Mouse (Mus musculus) stomach, postnatal 0 days (tissue): ENCODE results near the gene Pld3. TPM values are rescaled to one million over a fixed set of nuclear protein-coding genes. Genes with fewer than 3 reads are reported as not detected.

Experiments
- ATAC-seq: fragments of 200-750 bp; cut with Nextera tagmentation; 2 replicates; pipeline ENCODE4 v1.8.0; 2017; ENCODE audit not compliant: low FRiP score, low TSS enrichment
- DNase-seq: peaks from one replicate; pipeline ENCODE4 v3.0.0-alpha.2; 2016; ENCODE audit warnings: low spot score
- H3K27ac ChIP-seq: fragments of 300-500 bp; sonication (generic); replicated peaks from 2 replicates; pipeline ENCODE4 v1.5.1; 2014; ENCODE audit warnings: mild to moderate bottlenecking, control low read depth
- H3K27me3 ChIP-seq: fragments of 300-500 bp; sonication (generic); 2 replicates; pipeline ENCODE4 v1.6.1; 2014; ENCODE audit warnings: low read length; ENCODE audit not compliant: control insufficient read depth, insufficient read depth
- H3K36me3 ChIP-seq: fragments of 300-500 bp; sonication (generic); 2 replicates; pipeline ENCODE4 v1.6.1; 2014; ENCODE audit warnings: low read length, mixed read lengths; ENCODE audit not compliant: control insufficient read depth, insufficient read depth
- H3K4me1 ChIP-seq: fragments of 300-500 bp; sonication (generic); replicated peaks from 2 replicates; pipeline ENCODE4 v1.6.1; 2014; ENCODE audit warnings: antibody characterized with exemption; ENCODE audit not compliant: control insufficient read depth, insufficient read depth
- H3K4me2 ChIP-seq: fragments of 300-500 bp; sonication (generic); replicated peaks from 2 replicates; pipeline ENCODE4 v1.6.1; 2014; ENCODE audit warnings: low read depth, mild to moderate bottlenecking, control low read depth, moderate library complexity
- H3K4me3 ChIP-seq: fragments of 300-500 bp; sonication (generic); 2 replicates; pipeline ENCODE4 v1.5.1; 2014; ENCODE audit warnings: low read depth, low read length, control low read depth
- H3K9ac ChIP-seq: fragments of 300-500 bp; sonication (generic); 2 replicates; pipeline ENCODE4 v1.6.1; 2014; ENCODE audit warnings: mild to moderate bottlenecking, low read length, control low read depth, mixed read lengths
- H3K9me3 ChIP-seq: fragments of 300-500 bp; sonication (generic); 2 replicates; pipeline ENCODE4 v1.6.1; 2016; ENCODE audit warnings: low read length; ENCODE audit not compliant: control insufficient read depth
- CTCF ChIP-seq: IDR thresholded peaks from 2 replicates; pipeline ENCODE4 v1.5.1; 2016; ENCODE audit warnings: antibody characterized with exemption, low read depth, mild to moderate bottlenecking, moderate library complexity
- EP300 ChIP-seq: optimal IDR thresholded peaks from 2 replicates; pipeline ENCODE3; 2016; ENCODE audit warnings: antibody characterized with exemption
- WGBS: fragments of 180-500 bp; shearing (Covaris S2); extraction: QIAGEN DNeasy Blood & Tissue Kit; methylation state at CpG from one replicate; pipeline ENCODE4 v1.1.7; 2014; 5-methylcytosine and 5-hydroxymethylcytosine counted together
- polyA plus RNA-seq: library from polyadenylated mRNA; unstranded; fragments of >200 nt; fragmentation: Nextera tagmentation; extraction: Ambion mirVana; gene quantifications from 2 replicates; pipeline ENCODE4 v1.2.1, GENCODE M21; 2015

The Pld3 gene
- polyA plus RNA-seq, 1 experiment from 2014 or later: 117 TPM

DNA sequence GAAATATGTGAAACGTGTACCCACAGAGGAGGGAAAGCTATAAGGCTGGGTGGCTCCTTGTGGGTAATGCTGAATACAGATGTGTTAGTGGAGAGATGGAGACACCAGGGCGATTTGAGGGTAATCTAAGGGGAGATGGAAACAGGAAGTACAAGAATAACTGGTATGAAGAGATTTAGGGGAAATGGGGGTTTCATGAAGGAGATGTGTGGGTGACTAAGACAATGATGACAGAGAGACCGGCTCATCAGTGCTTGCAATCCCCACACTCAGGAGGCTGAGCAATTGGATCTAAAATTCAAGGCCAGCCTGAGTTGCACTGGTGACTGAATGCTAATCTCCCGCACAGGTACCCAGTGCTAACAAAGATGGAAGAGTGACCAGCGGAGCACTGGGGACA is 948 bp downstream of the Pld3 start:
- DNase-seq (no peak), ATAC-seq (no peak)
- Histone ChIP-seq H3K9me3 (no peaks in the 10 kb centered on the region), H3K4me3 (peak overlapping the region; percentile 57), H3K36me3 (no peaks in the 10 kb centered on the region), H3K27ac (no peak overlapping the region), H3K27me3 (no peaks in the 10 kb centered on the region), H3K4me1 (no peaks in the 10 kb centered on the region), H3K4me2 (peak overlapping the region; percentile 65), H3K9ac (no peak overlapping the region)
- WGBS: 43% methylated on average over 5 of the region's 5 CpGs
- TF ChIP-seq EP300: no peak
- no peak for TF ChIP-seq CTCF

DNA sequence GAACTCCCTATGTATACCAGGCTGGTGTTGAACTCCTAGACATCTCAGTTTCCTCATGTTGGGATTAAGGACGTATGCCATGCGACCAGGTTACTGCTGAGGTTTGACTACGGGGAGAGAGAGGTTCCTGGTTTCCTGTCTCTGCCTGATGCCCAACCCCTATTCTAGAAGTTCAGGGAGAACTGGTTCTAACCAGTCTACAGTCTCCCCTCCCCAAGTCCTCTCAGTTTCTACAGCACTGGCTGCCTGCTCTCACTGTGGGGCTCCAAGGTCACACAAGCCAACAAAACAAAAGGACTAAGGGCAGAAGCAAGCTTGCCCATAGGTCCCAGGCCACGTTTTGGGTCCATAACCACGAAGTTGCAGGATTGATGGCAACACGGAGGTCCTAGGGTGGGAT is 3.4 kb downstream of the Pld3 start:
- no peaks in the 10 kb centered on the region for H3K36me3 ChIP-seq
- no peak for DNase-seq
- no peaks in the 10 kb centered on the region for H3K9me3 ChIP-seq
- H3K4me2 ChIP-seq: no peak overlapping the region
- no peak overlapping the region for H3K4me3 ChIP-seq
- TF ChIP-seq EP300: no peak
- TF ChIP-seq CTCF: no peak
- no peaks in the 10 kb centered on the region for H3K27me3 ChIP-seq
- no peak overlapping the region for H3K9ac ChIP-seq
- 66% methylated on average over 6 of the region's 6 CpGs for WGBS
- no peak overlapping the region for H3K27ac ChIP-seq
- H3K4me1 ChIP-seq: no peaks in the 10 kb centered on the region
- ATAC-seq: no peak

DNA sequence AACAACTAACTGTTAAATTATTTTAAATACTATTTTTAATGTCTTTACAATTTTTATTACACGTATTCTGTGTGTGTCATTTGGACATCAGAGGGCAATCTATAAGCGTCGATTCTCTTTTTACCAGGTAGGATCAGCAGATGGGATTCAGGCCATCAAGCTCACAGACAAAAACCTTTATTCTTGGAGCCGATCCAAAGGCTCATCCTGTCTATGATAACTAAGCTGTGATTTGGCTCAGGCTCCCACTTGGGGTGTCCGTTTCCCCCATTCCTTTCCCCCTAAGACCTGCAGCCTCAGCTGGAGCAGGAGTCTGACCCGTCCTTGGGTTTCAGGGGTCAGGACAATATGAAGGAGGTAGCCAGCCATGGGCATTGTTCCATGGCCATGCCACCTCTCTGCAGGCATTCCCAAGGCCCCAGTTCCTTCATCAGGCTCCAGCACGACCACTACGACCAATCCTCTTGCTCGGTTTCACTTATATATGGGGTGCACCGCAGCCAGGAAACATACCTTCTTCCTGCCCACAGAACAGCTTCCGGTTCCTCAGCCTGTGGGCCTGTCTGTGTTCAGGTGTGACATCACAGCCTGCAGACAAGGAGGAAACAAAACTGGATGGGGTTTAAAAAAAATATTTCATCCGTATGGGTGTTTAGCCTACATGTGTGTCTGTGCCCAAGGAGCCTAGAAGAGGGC is 8.2 kb downstream of the Pld3 start:
- Histone ChIP-seq H3K4me1 (no peaks in the 10 kb centered on the region; the same call in 1 of the 2 replicates), H3K36me3 (no peaks in the 10 kb centered on the region), H3K4me2 (no peak overlapping the region), H3K4me3 (no peak overlapping the region), H3K27ac (no peak overlapping the region), H3K9ac (no peak overlapping the region), H3K9me3 (no peaks in the 10 kb centered on the region), H3K27me3 (no peaks in the 10 kb centered on the region)
- DNase-seq: no peak
- 84% methylated on average over 12 of the region's 12 CpGs for WGBS
- no peak for ATAC-seq
- TF ChIP-seq CTCF (no peak), EP300 (no peak)

DNA sequence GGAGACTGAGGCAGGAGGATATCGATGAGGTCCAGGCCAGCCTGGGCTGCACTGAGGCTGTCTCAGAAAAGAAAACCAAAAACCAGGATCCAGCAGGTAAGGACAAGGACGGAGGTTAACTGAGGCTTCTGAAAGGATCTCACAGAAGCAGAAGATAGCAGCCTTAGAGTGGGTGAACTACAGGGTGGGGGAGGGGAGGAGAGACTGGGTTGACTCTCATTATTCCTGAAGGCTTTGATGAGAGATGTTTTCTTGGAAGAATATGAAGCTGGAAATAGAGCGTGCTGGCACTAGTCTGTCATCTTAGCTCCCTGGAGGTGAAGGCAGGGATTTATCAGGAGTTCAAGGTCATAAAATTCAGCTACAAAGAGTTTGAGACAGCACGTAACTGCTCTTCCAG is 9.2 kb downstream of the Pld3 start:
- no peak for DNase-seq
- H3K9ac ChIP-seq: no peak overlapping the region
- H3K27me3 ChIP-seq: no peaks in the 10 kb centered on the region
- H3K9me3 ChIP-seq: no peaks in the 10 kb centered on the region
- no peaks in the 10 kb centered on the region; the same call in 1 of the 2 replicates for H3K4me1 ChIP-seq
- H3K4me3 ChIP-seq: no peak overlapping the region
- ATAC-seq: no peak
- H3K4me2 ChIP-seq: no peak overlapping the region
- TF ChIP-seq EP300 (no peak), CTCF (no peak)
- peaks cover 5% of the 10 kb centered on the region; the same call in 1 of the 2 replicates for H3K36me3 ChIP-seq
- 74% methylated on average over 4 of the region's 4 CpGs for WGBS
- H3K27ac ChIP-seq: peak overlapping the region; percentile 30; the same call in 1 of the 2 replicates

DNA sequence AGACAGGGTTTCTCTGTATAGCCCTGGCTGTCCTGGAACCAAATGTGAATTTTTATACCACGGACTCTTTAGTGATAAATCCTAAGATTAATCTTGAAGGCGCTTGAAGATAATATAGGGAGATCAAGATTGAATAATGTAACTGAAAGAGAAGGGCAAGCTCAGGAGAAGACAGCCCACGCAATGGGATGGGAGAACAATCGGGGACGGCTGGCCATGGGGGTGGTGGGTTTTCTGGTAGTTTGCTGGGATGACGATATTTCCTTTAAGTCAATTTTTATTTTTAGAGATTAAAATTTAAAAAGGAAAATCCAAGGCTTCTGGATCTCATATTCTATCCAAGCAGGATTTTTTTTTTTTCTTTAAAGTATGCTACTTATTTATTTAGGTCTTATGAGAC is 10.0 kb downstream of the Pld3 start:
- 17% methylated on average over 6 of the region's 6 CpGs for WGBS
- ATAC-seq (no peak), DNase-seq (no peak)
- peak overlapping the region; percentile 40; the same call in 1 of the 2 replicates for H3K27ac ChIP-seq
- H3K9me3 ChIP-seq: no peaks in the 10 kb centered on the region
- H3K4me1 ChIP-seq: no peaks in the 10 kb centered on the region; the same call in 1 of the 2 replicates
- no peaks in the 10 kb centered on the region for H3K27me3 ChIP-seq
- H3K4me3 ChIP-seq: peak overlapping the region; percentile 60
- TF ChIP-seq CTCF (no peak), EP300 (no peak)
- H3K4me2 ChIP-seq: peak overlapping the region; percentile 93
- H3K9ac ChIP-seq: peak overlapping the region; percentile 67
- H3K36me3 ChIP-seq: peaks cover 6% of the 10 kb centered on the region; the same call in 1 of the 2 replicates

DNA sequence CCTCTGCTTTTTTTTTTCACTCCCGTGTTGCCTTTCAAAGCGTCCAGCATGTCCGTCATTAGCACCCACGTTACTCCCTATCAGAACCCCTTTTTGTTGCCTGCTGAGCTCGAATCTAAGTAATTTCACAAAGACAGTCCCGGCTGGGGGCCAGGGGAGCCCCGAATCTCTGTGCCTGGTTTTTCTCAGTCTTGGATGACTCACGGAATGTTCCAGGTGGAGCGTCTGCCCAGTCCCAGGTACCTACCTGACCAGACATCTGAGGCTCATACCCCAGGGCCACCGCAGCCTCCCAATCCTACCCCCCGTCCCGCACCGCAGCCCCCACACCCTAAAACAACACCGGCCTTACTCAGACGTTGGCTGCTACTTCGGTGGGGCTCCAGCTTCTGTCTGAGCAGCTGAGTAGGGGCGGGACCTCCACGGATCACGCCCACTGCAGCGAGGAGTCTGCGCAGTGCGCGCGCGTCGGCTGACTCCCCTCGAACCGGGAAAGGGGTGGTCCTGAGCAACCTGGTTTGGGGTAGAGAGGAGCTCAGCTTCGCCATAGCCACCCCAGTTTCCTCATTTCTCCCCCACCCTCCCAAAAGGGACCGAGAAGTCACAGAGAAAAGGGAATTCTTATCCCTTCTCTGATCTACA is 10.5 kb downstream of the Pld3 start:
- ATAC-seq: peak; percentile 82
- H3K4me1 ChIP-seq: no peaks in the 10 kb centered on the region; the same call in 1 of the 2 replicates
- DNase-seq: peak; percentile 85

More for the DNA sequence above, 10.5 kb downstream of the Pld3 start:
- no peaks in the 10 kb centered on the region for H3K9me3 ChIP-seq
- TF ChIP-seq EP300 (no peak), CTCF (no peak)
- WGBS: under 1% methylated on average over 30 of the region's 30 CpGs
- peak overlapping the region; percentile 60 for H3K4me3 ChIP-seq
- H3K4me2 ChIP-seq: peak overlapping the region; percentile 93
- peak overlapping the region; percentile 40 for H3K27ac ChIP-seq
- H3K9ac ChIP-seq: peak overlapping the region; percentile 67
- no peaks in the 10 kb centered on the region for H3K27me3 ChIP-seq
- peaks cover 8% of the 10 kb centered on the region; the same call in 1 of the 2 replicates for H3K36me3 ChIP-seq
